Mouse (Mus musculus) ES-Bruce4 (cell line): ENCODE measurements at regions not wholly inside any gene's neighbourhood (a gene's known extent, or its start where the extent isn't known, plus 50 kb on each side); places are given as distances from the start of the nearest gene placed in this dataset.

Source experiments
- H3K27ac ChIP-seq: 2 replicates; pipeline ENCODE4 v1.5.1; 2012; ENCODE audit warnings: low read length, inconsistent platforms; ENCODE audit not compliant: insufficient read depth
- H3K27me3 ChIP-seq: 2 replicates; pipeline ENCODE4 v1.6.1; 2012; ENCODE audit warnings: mild to moderate bottlenecking, low read length, inconsistent platforms; ENCODE audit not compliant: control insufficient read depth, poor library complexity, insufficient read depth, severe bottlenecking
- H3K36me3 ChIP-seq: 2 replicates; pipeline ENCODE4 v1.6.1; 2012; ENCODE audit warnings: inconsistent platforms, mild to moderate bottlenecking, low read length, moderate library complexity; ENCODE audit not compliant: control insufficient read depth, poor library complexity, insufficient read depth, severe bottlenecking
- H3K4me1 ChIP-seq: one replicate; pipeline ENCODE4 v1.8.1; 2011; ENCODE audit warnings: low read length; ENCODE audit not compliant: control insufficient read depth, insufficient read depth
- H3K4me3 ChIP-seq: 2 replicates; pipeline ENCODE4 v1.5.1; 2011; ENCODE audit warnings: low read depth, mild to moderate bottlenecking, low read length
- H3K9ac ChIP-seq: 2 replicates; pipeline ENCODE4 v1.6.1; 2012; ENCODE audit warnings: low read depth, mild to moderate bottlenecking, inconsistent platforms; ENCODE audit not compliant: poor library complexity, severe bottlenecking
- H3K9me3 ChIP-seq: replicated peaks from 2 replicates; pipeline ENCODE4 v1.6.1; 2012; ENCODE audit warnings: mild to moderate bottlenecking, low read length, inconsistent platforms; ENCODE audit not compliant: control insufficient read depth, poor library complexity, insufficient read depth, severe bottlenecking
- CTCF ChIP-seq: IDR thresholded peaks from one replicate; pipeline ENCODE4 v1.8.1; 2011; ENCODE audit warnings: low read depth, low read length
- EP300 ChIP-seq: IDR thresholded peaks from 2 replicates; pipeline ENCODE4 v1.6.1; 2011; ENCODE audit warnings: low read depth, low read length; ENCODE audit not compliant: insufficient read depth
- POLR2A ChIP-seq: IDR thresholded peaks from one replicate; pipeline ENCODE4 v1.8.1; 2011; ENCODE audit warnings: low read length; ENCODE audit not compliant: insufficient read depth

DNA sequence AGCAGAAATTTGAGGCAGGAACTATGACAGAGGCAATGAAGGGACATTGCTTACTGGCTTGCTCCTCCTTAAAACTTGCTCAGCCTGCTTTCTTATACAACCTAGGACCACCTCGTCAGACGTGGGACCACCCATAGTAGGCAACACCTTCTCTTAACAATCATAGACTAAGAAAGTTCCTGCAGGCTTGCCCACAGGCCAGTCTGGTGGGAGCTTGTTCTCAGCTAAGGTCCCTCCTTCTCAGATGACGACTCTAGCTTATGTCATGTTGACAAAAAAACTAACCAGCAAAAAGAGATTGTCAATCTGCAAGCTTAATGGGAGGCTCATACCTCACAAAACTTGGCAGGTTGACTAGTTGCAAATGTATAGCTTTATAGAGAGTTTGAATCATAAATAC, 56.5 kb upstream of the Lsm6 start:
- TF ChIP-seq POLR2A: no peak
- no peak for TF ChIP-seq EP300
- no peak for TF ChIP-seq CTCF
- Histone ChIP-seq H3K36me3 (no peaks in the 10 kb centered on the region), H3K4me1 (no peaks in the 10 kb centered on the region), H3K9ac (no peak overlapping the region), H3K4me3 (no peak overlapping the region), H3K27me3 (no peaks in the 10 kb centered on the region), H3K9me3 (no peaks in the 10 kb centered on the region), H3K27ac (no peak overlapping the region)

DNA sequence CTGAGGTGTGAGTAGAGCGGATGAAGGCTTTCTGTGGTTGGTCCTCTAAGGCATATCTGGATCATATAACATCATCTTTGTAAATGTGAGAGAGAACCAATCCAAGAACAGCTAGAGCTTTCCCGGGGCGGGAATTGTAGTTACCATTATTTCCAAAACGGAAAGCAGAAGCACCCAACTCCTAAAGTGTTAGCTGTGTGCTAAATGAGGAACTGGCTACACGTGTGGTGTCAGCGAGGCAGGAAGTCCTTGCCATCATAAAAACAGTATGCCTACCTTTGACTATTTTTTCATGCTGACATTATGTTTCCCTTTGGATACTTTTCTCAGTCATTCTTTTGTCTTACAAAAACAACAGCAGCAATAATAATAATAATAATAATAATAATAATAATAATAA, 68.8 kb upstream of the Lsm6 start:
- Histone ChIP-seq H3K9ac (no peak overlapping the region), H3K4me3 (no peak overlapping the region), H3K27me3 (no peaks in the 10 kb centered on the region), H3K27ac (no peak overlapping the region), H3K9me3 (no peaks in the 10 kb centered on the region), H3K36me3 (no peaks in the 10 kb centered on the region), H3K4me1 (no peaks in the 10 kb centered on the region)
- TF ChIP-seq POLR2A: no peak
- TF ChIP-seq EP300: no peak
- TF ChIP-seq CTCF: no peak

DNA sequence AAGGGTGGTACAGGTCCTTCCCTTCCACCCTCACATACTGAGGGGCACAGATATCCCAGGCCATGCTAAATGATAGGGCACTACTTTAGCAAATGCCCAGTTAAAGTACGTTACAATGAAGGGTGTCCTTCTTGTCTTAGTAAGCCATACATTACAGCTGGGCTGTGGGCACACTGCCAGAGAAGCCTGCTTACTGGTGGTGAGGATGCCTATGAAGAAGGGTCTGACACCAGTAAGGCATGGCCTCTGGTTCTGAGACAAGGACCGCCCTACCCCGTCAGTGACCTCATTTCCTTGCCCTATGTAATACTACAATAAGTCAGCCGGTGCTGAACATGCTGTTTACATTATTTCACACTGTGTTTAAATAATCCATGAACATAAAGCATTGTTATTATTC, 69.6 kb upstream of the Lsm6 start:
- H3K27ac ChIP-seq: no peak overlapping the region
- H3K27me3 ChIP-seq: no peaks in the 10 kb centered on the region
- 0 out of 2 replicates have a peak, but pooled peaks cover under 1% of the 10 kb centered on the region for H3K9me3 ChIP-seq
- H3K4me3 ChIP-seq: no peak overlapping the region
- TF ChIP-seq CTCF (no peak), POLR2A (no peak), EP300 (no peak)
- no peaks in the 10 kb centered on the region for H3K4me1 ChIP-seq
- H3K36me3 ChIP-seq: no peaks in the 10 kb centered on the region
- H3K9ac ChIP-seq: no peak overlapping the region

DNA sequence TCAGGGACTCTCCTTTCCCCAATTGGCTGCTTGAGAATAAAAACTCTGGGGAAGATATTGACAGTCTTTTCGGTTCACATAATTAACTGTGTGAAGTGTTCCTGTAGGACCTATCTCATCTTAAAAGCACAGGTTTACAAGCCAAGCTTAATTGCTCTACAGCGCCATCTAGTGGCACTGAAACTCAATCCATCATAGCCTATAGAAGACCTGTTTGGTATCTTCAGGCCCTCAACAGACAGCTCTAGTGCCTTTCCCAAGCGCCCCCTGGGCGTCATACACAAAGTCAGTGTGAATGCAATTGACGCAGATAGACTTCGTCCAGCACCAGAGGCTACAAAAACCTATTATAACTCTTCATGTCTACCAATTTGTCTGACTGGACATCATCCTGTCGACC, 78.9 kb upstream of the Lsm6 start:
- Histone ChIP-seq H3K9me3 (peaks cover 5% of the 10 kb centered on the region; the same call in 1 of the 2 replicates), H3K4me3 (no peak overlapping the region), H3K9ac (no peak overlapping the region), H3K27ac (no peak overlapping the region), H3K27me3 (no peaks in the 10 kb centered on the region), H3K36me3 (no peaks in the 10 kb centered on the region), H3K4me1 (no peaks in the 10 kb centered on the region)
- TF ChIP-seq EP300 (no peak), CTCF (peak; percentile 39)

DNA sequence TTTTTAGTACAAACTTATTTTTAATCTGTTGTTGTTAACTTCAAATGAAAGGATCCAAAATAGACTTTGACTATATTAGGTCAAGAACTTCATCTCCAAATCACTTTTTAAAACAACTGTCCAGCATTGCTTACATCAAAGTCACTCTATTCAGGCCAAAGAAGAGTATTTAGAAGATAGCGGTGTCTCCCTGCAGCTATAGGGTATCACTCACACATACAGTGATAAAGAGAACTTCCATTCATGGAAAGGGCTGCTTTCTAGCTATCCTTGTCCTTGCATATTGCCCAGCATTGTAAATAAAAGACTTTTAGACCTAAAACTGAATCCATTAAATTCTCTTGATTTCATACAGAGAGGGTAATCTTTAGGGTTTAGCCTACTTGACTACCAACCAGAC, 82.1 kb upstream of the Lsm6 start:
- no peak overlapping the region for H3K27ac ChIP-seq
- H3K27me3 ChIP-seq: no peaks in the 10 kb centered on the region
- no peaks in the 10 kb centered on the region for H3K9me3 ChIP-seq
- H3K9ac ChIP-seq: no peak overlapping the region
- no peaks in the 10 kb centered on the region for H3K36me3 ChIP-seq
- H3K4me1 ChIP-seq: no peaks in the 10 kb centered on the region
- H3K4me3 ChIP-seq: no peak overlapping the region
- no peak for TF ChIP-seq POLR2A
- no peak for TF ChIP-seq EP300
- no peak for TF ChIP-seq CTCF

DNA sequence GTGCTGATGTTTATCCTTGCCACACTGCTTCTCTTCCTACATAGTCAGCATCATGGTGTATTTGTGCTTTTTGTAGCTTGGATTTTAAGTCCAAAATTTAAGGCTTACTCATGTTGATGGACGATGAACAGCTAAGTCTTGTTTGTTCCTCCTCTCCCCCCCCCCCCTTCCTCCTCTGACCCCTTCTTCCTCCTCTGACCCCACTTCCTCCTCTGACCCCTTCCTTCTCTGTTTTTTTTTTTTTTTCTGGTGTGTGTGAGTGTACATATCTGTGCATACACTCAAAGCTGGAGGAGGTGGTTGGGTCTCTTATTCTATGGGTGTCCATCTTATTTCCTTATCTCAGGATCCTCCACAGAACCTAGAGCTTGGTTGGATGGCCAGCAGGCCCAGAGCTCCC, 87.0 kb upstream of the Lsm6 start:
- no peaks in the 10 kb centered on the region for H3K36me3 ChIP-seq
- H3K4me3 ChIP-seq: no peak overlapping the region
- no peaks in the 10 kb centered on the region for H3K27me3 ChIP-seq
- no peak for TF ChIP-seq POLR2A
- no peak for TF ChIP-seq EP300
- H3K4me1 ChIP-seq: peaks cover 2% of the 10 kb centered on the region
- 0 out of 2 replicates have a peak, but pooled peaks cover 3% of the 10 kb centered on the region for H3K9me3 ChIP-seq
- H3K9ac ChIP-seq: no peak overlapping the region
- no peak overlapping the region for H3K27ac ChIP-seq

DNA sequence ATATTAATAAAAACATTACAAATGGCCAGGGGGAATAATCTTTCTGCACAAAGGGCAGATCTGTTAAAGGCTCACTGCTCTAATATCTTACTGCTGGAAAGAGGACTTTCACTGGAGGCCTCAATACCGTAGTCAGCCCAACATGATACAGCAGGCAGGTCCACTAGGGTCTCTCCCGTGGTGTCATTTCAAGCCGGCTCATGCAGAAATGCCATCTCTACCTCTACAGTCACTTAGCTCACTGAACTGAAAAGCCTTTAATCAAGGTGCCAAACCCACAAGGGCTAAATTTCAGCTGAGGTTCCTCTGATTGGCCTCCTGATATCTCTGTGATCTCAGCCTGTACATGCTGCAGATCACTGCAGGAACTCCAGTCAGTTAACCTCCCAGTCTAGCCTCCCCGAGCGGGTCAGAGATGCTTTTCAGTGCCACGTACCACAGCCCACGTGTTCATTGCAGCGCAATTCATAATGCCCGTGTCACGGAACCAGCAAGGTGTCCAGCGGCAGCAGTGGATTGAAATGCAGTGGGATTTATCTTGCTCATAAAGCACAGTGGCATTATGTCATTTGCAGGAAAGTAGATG, 90.4 kb upstream of the Lsm6 start:
- Histone ChIP-seq H3K4me3 (no peak overlapping the region), H3K27me3 (no peaks in the 10 kb centered on the region), H3K36me3 (no peaks in the 10 kb centered on the region), H3K9me3 (peaks cover 9% of the 10 kb centered on the region), H3K27ac (no peak overlapping the region), H3K4me1 (peaks cover 2% of the 10 kb centered on the region), H3K9ac (no peak overlapping the region)
- TF ChIP-seq POLR2A: no peak
- no peak for TF ChIP-seq EP300
- no peak for TF ChIP-seq CTCF
